Mouse (Mus musculus) stomach, embryonic 14.5 days (tissue): ENCODE measurements at regions not wholly inside any gene's neighbourhood (a gene's known extent, or its start where the extent isn't known, plus 50 kb on each side); places are given as distances from the start of the nearest gene placed in this dataset.

Source experiments
- ATAC-seq: fragments of 200-750 bp; cut with Nextera tagmentation; 2 replicates; pipeline ENCODE4 v1.8.0; 2017; ENCODE audit warnings: low read depth, moderate TSS enrichment; ENCODE audit not compliant: insufficient number of reproducible peaks, insufficient read depth, low FRiP score
- H3K27ac ChIP-seq: fragments of 300-500 bp; sonication (generic); 2 replicates; pipeline ENCODE4 v1.5.1; 2014; ENCODE audit warnings: mild to moderate bottlenecking, low read length, moderate library complexity, mixed read lengths
- H3K27me3 ChIP-seq: fragments of 300-500 bp; sonication (generic); 2 replicates; pipeline ENCODE4 v1.6.1; 2014; ENCODE audit warnings: low read length, control low read depth, mixed read lengths; ENCODE audit not compliant: control insufficient read depth, insufficient read depth
- H3K36me3 ChIP-seq: fragments of 300-500 bp; sonication (generic); 2 replicates; pipeline ENCODE4 v1.6.1; 2014; ENCODE audit warnings: mild to moderate bottlenecking, control low read depth, low read length, moderate library complexity, mixed read lengths; ENCODE audit not compliant: control insufficient read depth, insufficient read depth
- H3K4me1 ChIP-seq: fragments of 300-500 bp; sonication (generic); 2 replicates; pipeline ENCODE4 v1.6.1; 2014; ENCODE audit warnings: low read length, control low read depth, mixed read lengths; ENCODE audit not compliant: control insufficient read depth, insufficient read depth
- H3K4me2 ChIP-seq: fragments of 300-500 bp; sonication (generic); replicated peaks from 2 replicates; pipeline ENCODE4 v1.6.1; 2014; ENCODE audit warnings: low read depth, low read length, control low read depth
- H3K4me3 ChIP-seq: fragments of 300-500 bp; sonication (generic); 2 replicates; pipeline ENCODE4 v1.5.1; 2014; ENCODE audit warnings: low read depth, low read length, control low read depth
- H3K9ac ChIP-seq: fragments of 300-500 bp; sonication (generic); replicated peaks from 2 replicates; pipeline ENCODE4 v1.6.1; 2014; ENCODE audit warnings: low read depth, mild to moderate bottlenecking, control low read depth, low read length, moderate library complexity, mixed read lengths
- H3K9me3 ChIP-seq: fragments of 300-500 bp; sonication (generic); 2 replicates; pipeline ENCODE4 v1.6.1; 2016; ENCODE audit warnings: low read depth, low read length, control low read depth; ENCODE audit not compliant: control insufficient read depth
- WGBS: fragments of 180-500 bp; shearing (Covaris S2); extraction: QIAGEN DNeasy Blood & Tissue Kit; methylation state at CpG from one replicate; pipeline ENCODE4 v1.1.7; 2014; 5-methylcytosine and 5-hydroxymethylcytosine counted together

GRCm38 (mm10) chr11:114202486-114202885 lies 135.6 kb upstream of the Sdk2 start:
- Histone ChIP-seq H3K4me3 (no peak overlapping the region), H3K27me3 (no peaks in the 10 kb centered on the region), H3K9me3 (no peaks in the 10 kb centered on the region), H3K27ac (no peak overlapping the region), H3K9ac (no peak overlapping the region), H3K36me3 (no peaks in the 10 kb centered on the region), H3K4me1 (peaks cover 12% of the 10 kb centered on the region; the same call in 1 of the 2 replicates), H3K4me2 (no peak overlapping the region)
- 84% methylated on average over 16 of the region's 16 CpGs for WGBS
- no peak for ATAC-seq

- Histone ChIP-seq H3K27ac (peak overlapping the region; percentile 93), H3K9ac (0 out of 2 replicates have a peak overlapping the region, but pooled peaks have one; percentile 6), H3K9me3 (no peaks in the 10 kb centered on the region), H3K27me3 (no peaks in the 10 kb centered on the region), H3K4me2 (peak overlapping the region; percentile 31), H3K4me1 (peaks cover 12% of the 10 kb centered on the region; the same call in 1 of the 2 replicates), H3K36me3 (no peaks in the 10 kb centered on the region), H3K4me3 (no peak overlapping the region)
- WGBS, result 37% methylated on average over 10 of the region's 10 CpGs
- ATAC-seq, result no peak
Measured at GRCm38 (mm10) chr11:114199081-114199586, 132.3 kb upstream of the Sdk2 start.

- no peaks in the 10 kb centered on the region for H3K27me3 ChIP-seq
- H3K9me3 ChIP-seq, result no peaks in the 10 kb centered on the region
- H3K4me2 ChIP-seq, result peak overlapping the region; percentile 31
- WGBS, result 24% methylated on average over 15 of the region's 15 CpGs
- peak; percentile 92 for ATAC-seq
- peaks cover 12% of the 10 kb centered on the region; the same call in 1 of the 2 replicates for H3K4me1 ChIP-seq
- no peaks in the 10 kb centered on the region for H3K36me3 ChIP-seq
- 0 out of 2 replicates have a peak overlapping the region, but pooled peaks have one; percentile 6 for H3K9ac ChIP-seq
- H3K27ac ChIP-seq, result peak overlapping the region; percentile 93
- H3K4me3 ChIP-seq, result no peak overlapping the region
Measured at GRCm38 (mm10) chr11:114198317-114199032, 131.6 kb upstream of the Sdk2 start.

- Histone ChIP-seq H3K36me3 (no peaks in the 10 kb centered on the region), H3K27ac (no peak overlapping the region), H3K9me3 (no peaks in the 10 kb centered on the region; the same call in 1 of the 2 replicates), H3K27me3 (no peaks in the 10 kb centered on the region), H3K9ac (no peak overlapping the region), H3K4me1 (peaks cover 9% of the 10 kb centered on the region; the same call in 1 of the 2 replicates), H3K4me3 (no peak overlapping the region), H3K4me2 (no peak overlapping the region)
- no peak for ATAC-seq
- WGBS, result 85% methylated on average over 2 of the region's 2 CpGs
Measured at GRCm38 (mm10) chr11:114195291-114195690, 128.4 kb upstream of the Sdk2 start.

- Histone ChIP-seq H3K4me1 (peaks cover 7% of the 10 kb centered on the region; the same call in 1 of the 2 replicates), H3K9ac (no peak overlapping the region), H3K4me2 (no peak overlapping the region), H3K27me3 (no peaks in the 10 kb centered on the region), H3K27ac (no peak overlapping the region), H3K36me3 (no peaks in the 10 kb centered on the region), H3K4me3 (no peak overlapping the region), H3K9me3 (no peaks in the 10 kb centered on the region; the same call in 1 of the 2 replicates)
- no peak for ATAC-seq
- 48% methylated on average over 16 of the region's 16 CpGs for WGBS
Measured at GRCm38 (mm10) chr11:114194055-114194706, 127.3 kb upstream of the Sdk2 start.

GRCm38 (mm10) chr11:114193018-114193417 lies 126.2 kb upstream of the Sdk2 start:
- Histone ChIP-seq H3K9me3 (no peaks in the 10 kb centered on the region; the same call in 1 of the 2 replicates), H3K4me2 (no peak overlapping the region), H3K4me3 (no peak overlapping the region), H3K36me3 (no peaks in the 10 kb centered on the region), H3K27ac (no peak overlapping the region), H3K27me3 (no peaks in the 10 kb centered on the region), H3K4me1 (no peaks in the 10 kb centered on the region), H3K9ac (no peak overlapping the region)
- WGBS, result 85% methylated on average over 7 of the region's 7 CpGs
- ATAC-seq, result no peak

- no peak overlapping the region for H3K4me3 ChIP-seq
- no peak overlapping the region for H3K9ac ChIP-seq
- WGBS, result 64% methylated on average over 5 of the region's 5 CpGs
- H3K9me3 ChIP-seq, result no peaks in the 10 kb centered on the region; the same call in 1 of the 2 replicates
- no peaks in the 10 kb centered on the region for H3K36me3 ChIP-seq
- no peaks in the 10 kb centered on the region for H3K27me3 ChIP-seq
- no peaks in the 10 kb centered on the region for H3K4me1 ChIP-seq
- no peak for ATAC-seq
- no peak overlapping the region for H3K4me2 ChIP-seq
- H3K27ac ChIP-seq, result no peak overlapping the region
Measured at GRCm38 (mm10) chr11:114191661-114192060, 124.8 kb upstream of the Sdk2 start.

GRCm38 (mm10) chr11:114184970-114185882 lies 118.4 kb upstream of the Sdk2 start:
- H3K4me1 ChIP-seq, result no peaks in the 10 kb centered on the region
- no peak overlapping the region for H3K9ac ChIP-seq
- no peak overlapping the region for H3K4me3 ChIP-seq
- WGBS, result 33% methylated on average over 17 of the region's 18 CpGs
- H3K4me2 ChIP-seq, result no peak overlapping the region
- H3K9me3 ChIP-seq, result no peaks in the 10 kb centered on the region
- no peaks in the 10 kb centered on the region for H3K27me3 ChIP-seq
- no peak overlapping the region for H3K27ac ChIP-seq
- ATAC-seq, result 0 out of 2 replicates have a peak, but pooled peaks have one; percentile 38
- H3K36me3 ChIP-seq, result no peaks in the 10 kb centered on the region
